In the genomic region with DNA sequence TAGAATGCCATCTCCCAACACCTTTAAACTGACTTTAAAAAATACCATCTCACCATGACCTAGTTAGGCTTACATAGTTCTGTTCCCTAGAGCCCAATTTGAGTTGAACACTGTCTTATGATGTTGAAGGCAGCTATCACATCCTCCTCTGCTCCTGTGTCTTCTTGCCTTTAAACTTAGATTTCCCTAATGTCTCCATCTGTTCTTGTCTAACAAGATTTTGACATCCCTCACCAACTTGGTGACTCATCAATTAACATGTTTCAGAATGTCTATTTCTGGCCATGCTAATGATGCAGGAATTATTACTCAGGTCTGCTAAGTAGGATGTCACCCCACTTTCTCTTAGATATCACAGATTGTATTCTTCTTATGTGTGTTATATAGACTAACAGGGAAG, we compare ENCODE assay signal across 13 mouse cellular contexts.
"Had no signal": no experiment of that assay in that cellular context is flagged by ENCODE, and none has a peak within 500 bp of the region (broad histone marks: within the 10 kb centered on the region; RNA-seq: fewer than 3 reads in every experiment).

No protein-coding gene starts in this region.

- H3K4me3 ChIP-seq: intestine, embryonic 15.5 days; limb, embryonic 12.5 days; liver, embryonic 13.5 days; neural tube, embryonic 12.5 days; stomach, embryonic 15.5 days had no signal

- DNase-seq: kidney, adult 18-20 months; kidney, postnatal 10 days; kidney, postnatal 4 days; liver; liver, embryonic 13.5 days; liver, postnatal 0 days; midbrain, embryonic 14.5 days; right cerebral cortex, postnatal 14 days; thymus, postnatal 36 days had no signal

- H3K4me1 ChIP-seq: intestine, embryonic 15.5 days; limb, embryonic 12.5 days; liver, embryonic 13.5 days; neural tube, embryonic 12.5 days; stomach, embryonic 15.5 days had no signal
